Mouse (Mus musculus) heart, embryonic 11.5 days (tissue): ENCODE results near the gene Sipa1l3. TPM values are rescaled to one million over a fixed set of nuclear protein-coding genes. Genes with fewer than 3 reads are reported as not detected.

ENCODE experiments used
- ATAC-seq: fragments of 200-750 bp; cut with Nextera tagmentation; replicated peaks from 2 replicates; pipeline ENCODE4 v1.8.0; 2017; ENCODE audit warnings: moderate library complexity; ENCODE audit not compliant: insufficient number of reproducible peaks, low FRiP score, low TSS enrichment
- H3K27ac ChIP-seq: fragments of 300-500 bp; sonication (generic); 2 replicates; pipeline ENCODE4 v1.5.1; 2014; ENCODE audit warnings: mild to moderate bottlenecking, low read depth, low read length
- H3K27me3 ChIP-seq: fragments of 300-500 bp; sonication (generic); 2 replicates; pipeline ENCODE4 v1.6.1; 2014; ENCODE audit warnings: mild to moderate bottlenecking, low read length, mixed read lengths; ENCODE audit not compliant: control insufficient read depth, insufficient read depth
- H3K36me3 ChIP-seq: fragments of 300-500 bp; sonication (generic); 2 replicates; pipeline ENCODE4 v1.6.1; 2014; ENCODE audit warnings: mild to moderate bottlenecking, low read length, moderate library complexity, mixed read lengths; ENCODE audit not compliant: control insufficient read depth, insufficient read depth
- H3K4me1 ChIP-seq: fragments of 300-500 bp; sonication (generic); 2 replicates; pipeline ENCODE4 v1.6.1; 2014; ENCODE audit warnings: low read length; ENCODE audit not compliant: control insufficient read depth, insufficient read depth
- H3K4me2 ChIP-seq: fragments of 300-500 bp; sonication (generic); 2 replicates; pipeline ENCODE4 v1.6.1; 2014; ENCODE audit warnings: mild to moderate bottlenecking, moderate library complexity
- H3K4me3 ChIP-seq: fragments of 300-500 bp; sonication (generic); 2 replicates; pipeline ENCODE4 v1.5.1; 2014; ENCODE audit warnings: low read depth, low read length
- H3K9ac ChIP-seq: fragments of 300-500 bp; sonication (generic); 2 replicates; pipeline ENCODE4 v1.6.1; 2014; ENCODE audit warnings: mild to moderate bottlenecking, low read depth, low read length, moderate library complexity
- H3K9me3 ChIP-seq: fragments of 300-500 bp; sonication (generic); replicated peaks from 2 replicates; pipeline ENCODE4 v1.6.1; 2016; ENCODE audit warnings: low read length; ENCODE audit not compliant: control insufficient read depth
- WGBS: fragments of 180-500 bp; shearing (Covaris S2); extraction: QIAGEN DNeasy Blood & Tissue Kit; methylation state at CpG from one replicate; pipeline ENCODE4 v1.1.7; 2014; ENCODE audit not compliant: insufficient replicate concordance; 5-methylcytosine and 5-hydroxymethylcytosine counted together
- polyA plus RNA-seq: library from polyadenylated mRNA; unstranded; fragments of >200 nt; fragmentation: Nextera tagmentation; extraction: Ambion mirVana; gene quantifications from 2 replicates; pipeline ENCODE4 v1.2.1, GENCODE M21; 2014

Sipa1l3 gene
- polyA plus RNA-seq, 1 experiment from 2014 or later: 4.8 TPM

DNA sequence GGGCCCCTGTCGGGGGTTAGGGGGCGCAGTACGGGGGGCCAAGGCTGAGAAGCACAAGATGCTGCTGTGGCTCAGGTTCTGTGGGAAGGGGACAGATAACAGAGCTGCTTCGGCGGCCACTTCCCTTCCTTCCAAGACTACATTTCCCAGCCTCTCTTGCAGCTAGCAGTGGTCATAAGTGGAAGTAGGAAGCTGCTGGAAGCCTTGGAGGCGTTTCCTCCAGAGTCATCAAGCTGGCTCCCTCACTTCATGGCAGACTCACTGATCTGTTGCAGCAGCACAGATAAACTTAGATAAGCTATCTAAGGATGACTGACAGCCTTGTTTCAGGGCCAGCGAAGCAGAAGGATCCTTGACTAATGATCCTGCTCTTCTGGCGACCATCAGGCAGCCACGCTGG lies 76.6 kb downstream of the Sipa1l3 start:
- peak overlapping the region; percentile 39; the same call in 1 of the 2 replicates for H3K4me2 ChIP-seq
- H3K36me3 ChIP-seq: no peaks in the 10 kb centered on the region
- H3K4me1 ChIP-seq: no peaks in the 10 kb centered on the region; the same call in 1 of the 2 replicates
- H3K4me3 ChIP-seq: no peak overlapping the region
- peaks cover 92% of the 10 kb centered on the region for H3K27me3 ChIP-seq
- H3K27ac ChIP-seq: no peak overlapping the region
- no peak overlapping the region for H3K9ac ChIP-seq
- no peak for ATAC-seq
- WGBS: 44% methylated on average over 9 of the region's 9 CpGs
- H3K9me3 ChIP-seq: 0 out of 2 replicates have a peak, but pooled peaks cover 3% of the 10 kb centered on the region

DNA sequence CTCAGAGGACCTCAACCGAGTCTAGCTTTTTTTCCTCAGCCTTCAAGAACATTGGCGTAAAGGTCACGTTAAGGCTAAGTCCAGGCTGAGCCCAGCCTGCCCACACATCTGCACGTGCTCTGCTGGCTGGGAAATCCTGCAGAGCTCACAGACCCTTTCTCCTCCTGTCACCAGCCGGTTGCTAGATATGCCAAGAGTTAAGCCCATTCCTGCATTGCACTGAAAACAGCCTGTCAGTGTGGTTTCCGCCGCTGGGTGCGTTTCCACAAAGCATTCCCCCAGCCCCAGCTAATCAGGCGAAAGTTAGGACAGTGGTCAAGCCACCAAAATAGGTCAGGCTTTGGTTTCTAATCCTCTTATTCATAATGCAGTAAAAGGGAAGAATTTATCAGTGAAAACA lies 77.3 kb downstream of the Sipa1l3 start:
- no peak for ATAC-seq
- peaks cover 89% of the 10 kb centered on the region for H3K27me3 ChIP-seq
- 46% methylated on average over 9 of the region's 9 CpGs for WGBS
- 0 out of 2 replicates have a peak, but pooled peaks cover 3% of the 10 kb centered on the region for H3K9me3 ChIP-seq
- no peaks in the 10 kb centered on the region; the same call in 1 of the 2 replicates for H3K4me1 ChIP-seq
- no peak overlapping the region for H3K4me3 ChIP-seq
- no peak overlapping the region for H3K9ac ChIP-seq
- H3K27ac ChIP-seq: no peak overlapping the region
- no peak overlapping the region for H3K4me2 ChIP-seq
- H3K36me3 ChIP-seq: no peaks in the 10 kb centered on the region

GRCm38 (mm10) chr7:29438655-29439282 lies 79.7 kb downstream of the Sipa1l3 start:
- 80% methylated on average over 16 of the region's 16 CpGs for WGBS
- Histone ChIP-seq H3K4me1 (no peaks in the 10 kb centered on the region; the same call in 1 of the 2 replicates), H3K4me3 (no peak overlapping the region), H3K4me2 (no peak overlapping the region), H3K9me3 (0 out of 2 replicates have a peak, but pooled peaks cover 3% of the 10 kb centered on the region), H3K27me3 (peaks cover 89% of the 10 kb centered on the region), H3K36me3 (no peaks in the 10 kb centered on the region), H3K9ac (no peak overlapping the region), H3K27ac (no peak overlapping the region)
- ATAC-seq: no peak

DNA sequence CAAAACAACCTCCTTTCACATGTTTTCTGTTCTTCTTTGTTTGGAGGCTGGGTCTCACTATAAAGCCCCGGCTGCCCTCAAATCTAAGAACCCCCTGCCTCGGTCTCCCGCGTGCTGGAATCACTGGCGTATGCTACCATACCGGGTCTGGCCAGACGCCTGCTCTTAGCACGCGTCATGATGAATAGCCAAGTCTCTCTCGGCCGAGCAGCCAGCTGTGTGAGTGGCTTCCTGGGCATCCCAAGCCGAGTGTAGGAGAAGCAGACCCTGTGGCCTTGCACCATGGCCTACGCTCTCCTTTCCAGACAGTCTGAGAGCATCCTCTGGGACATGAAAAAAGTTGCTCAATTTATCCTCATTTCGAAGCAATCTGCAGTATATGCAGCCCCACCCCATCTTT lies 80.2 kb downstream of the Sipa1l3 start:
- no peaks in the 10 kb centered on the region for H3K36me3 ChIP-seq
- no peak overlapping the region for H3K27ac ChIP-seq
- H3K9me3 ChIP-seq: 0 out of 2 replicates have a peak, but pooled peaks cover 3% of the 10 kb centered on the region
- H3K4me2 ChIP-seq: no peak overlapping the region
- H3K9ac ChIP-seq: no peak overlapping the region
- H3K4me1 ChIP-seq: no peaks in the 10 kb centered on the region; the same call in 1 of the 2 replicates
- no peak for ATAC-seq
- peaks cover 90% of the 10 kb centered on the region for H3K27me3 ChIP-seq
- no peak overlapping the region for H3K4me3 ChIP-seq
- WGBS: 91% methylated on average over 14 of the region's 14 CpGs

DNA sequence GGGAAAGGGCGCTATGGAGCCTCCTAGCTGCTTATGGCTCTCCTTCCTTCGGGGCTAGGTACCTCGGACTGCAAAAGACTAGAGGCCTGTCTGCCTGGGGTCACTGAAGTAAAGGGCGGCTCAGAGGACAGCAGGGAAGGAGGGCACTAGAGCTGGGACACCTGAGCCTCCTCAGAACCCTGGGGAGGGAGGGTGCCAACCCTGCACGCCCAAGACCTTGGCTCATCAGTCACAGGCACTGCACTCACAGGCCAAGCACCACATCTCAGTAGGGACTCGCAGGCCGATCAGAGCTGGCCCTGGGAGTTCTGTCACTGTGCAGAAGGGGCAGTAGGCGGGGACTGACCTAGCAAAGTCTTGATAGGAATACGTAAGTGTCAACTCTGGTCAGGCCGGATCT lies 81.4 kb downstream of the Sipa1l3 start:
- Histone ChIP-seq H3K9me3 (0 out of 2 replicates have a peak, but pooled peaks cover 3% of the 10 kb centered on the region), H3K27me3 (peaks cover 82% of the 10 kb centered on the region), H3K27ac (no peak overlapping the region), H3K4me1 (no peaks in the 10 kb centered on the region; the same call in 1 of the 2 replicates), H3K36me3 (no peaks in the 10 kb centered on the region), H3K4me3 (no peak overlapping the region), H3K4me2 (no peak overlapping the region), H3K9ac (no peak overlapping the region)
- ATAC-seq: no peak
- WGBS: 63% methylated on average over 10 of the region's 10 CpGs

DNA sequence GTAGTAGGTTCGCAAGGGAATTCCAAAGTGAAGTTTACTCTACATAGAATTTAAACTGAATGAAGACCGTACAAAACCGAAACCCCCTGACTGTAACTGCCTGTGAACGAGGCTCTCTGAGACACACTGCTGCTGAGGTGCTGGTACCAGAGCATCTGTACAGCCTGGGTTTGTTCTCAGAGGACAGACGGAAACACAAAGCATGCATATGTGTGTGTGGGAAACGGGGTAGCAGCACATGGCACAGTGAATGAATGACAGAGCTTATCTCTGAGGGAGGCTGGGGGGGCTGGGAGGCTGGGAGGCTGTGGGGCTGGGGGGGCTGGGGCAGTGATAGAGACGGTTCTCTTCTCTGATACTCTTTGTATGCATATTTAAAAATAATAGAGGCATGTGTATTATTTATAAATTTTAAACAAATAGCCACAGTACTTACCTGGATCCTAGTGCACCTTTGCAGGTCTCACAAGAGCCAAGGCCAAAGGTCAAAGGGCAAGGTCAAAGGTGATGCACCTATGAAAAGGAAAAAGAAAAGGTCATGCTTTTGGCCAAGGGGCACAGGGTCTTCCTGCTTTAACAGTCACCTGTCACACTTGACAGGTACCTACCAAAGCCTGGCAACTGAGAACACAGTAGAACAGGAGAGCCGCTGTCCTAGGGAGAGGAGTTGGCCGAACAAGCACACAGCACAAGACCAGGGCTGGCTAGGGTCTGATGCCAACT lies 84.0 kb downstream of the Sipa1l3 start:
- Histone ChIP-seq H3K9ac (no peak overlapping the region), H3K27me3 (peaks cover 83% of the 10 kb centered on the region), H3K36me3 (no peaks in the 10 kb centered on the region), H3K27ac (no peak overlapping the region), H3K9me3 (0 out of 2 replicates have a peak, but pooled peaks cover 3% of the 10 kb centered on the region), H3K4me3 (no peak overlapping the region), H3K4me2 (no peak overlapping the region), H3K4me1 (peaks cover 6% of the 10 kb centered on the region; the same call in 1 of the 2 replicates)
- 78% methylated on average over 9 of the region's 9 CpGs for WGBS
- no peak for ATAC-seq

DNA sequence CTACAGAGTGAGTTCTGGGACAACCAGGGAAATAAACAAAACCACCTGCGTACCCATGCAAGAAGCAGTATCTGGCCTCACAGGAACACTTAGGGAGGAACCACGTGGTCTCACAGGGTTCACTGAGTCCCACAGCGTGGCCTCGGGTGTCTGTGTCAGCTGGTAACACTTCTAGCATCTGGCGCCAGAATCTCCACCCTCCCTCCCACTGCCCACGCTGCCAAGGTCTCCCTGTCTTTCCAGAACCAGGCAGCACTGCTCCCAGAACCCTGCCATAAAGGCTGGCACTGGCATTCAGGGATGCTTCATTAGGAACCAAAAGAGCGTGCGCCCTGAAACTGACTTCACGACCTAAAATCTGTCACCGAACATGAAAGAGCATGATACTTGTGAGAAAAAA lies 84.7 kb downstream of the Sipa1l3 start:
- no peak overlapping the region for H3K4me3 ChIP-seq
- 0 out of 2 replicates have a peak, but pooled peaks cover 3% of the 10 kb centered on the region for H3K9me3 ChIP-seq
- 80% methylated on average over 10 of the region's 10 CpGs for WGBS
- no peaks in the 10 kb centered on the region for H3K36me3 ChIP-seq
- no peak overlapping the region for H3K9ac ChIP-seq
- H3K4me1 ChIP-seq: peaks cover 6% of the 10 kb centered on the region; the same call in 1 of the 2 replicates
- no peak for ATAC-seq
- H3K27me3 ChIP-seq: peaks cover 82% of the 10 kb centered on the region
- H3K27ac ChIP-seq: no peak overlapping the region
- H3K4me2 ChIP-seq: no peak overlapping the region

DNA sequence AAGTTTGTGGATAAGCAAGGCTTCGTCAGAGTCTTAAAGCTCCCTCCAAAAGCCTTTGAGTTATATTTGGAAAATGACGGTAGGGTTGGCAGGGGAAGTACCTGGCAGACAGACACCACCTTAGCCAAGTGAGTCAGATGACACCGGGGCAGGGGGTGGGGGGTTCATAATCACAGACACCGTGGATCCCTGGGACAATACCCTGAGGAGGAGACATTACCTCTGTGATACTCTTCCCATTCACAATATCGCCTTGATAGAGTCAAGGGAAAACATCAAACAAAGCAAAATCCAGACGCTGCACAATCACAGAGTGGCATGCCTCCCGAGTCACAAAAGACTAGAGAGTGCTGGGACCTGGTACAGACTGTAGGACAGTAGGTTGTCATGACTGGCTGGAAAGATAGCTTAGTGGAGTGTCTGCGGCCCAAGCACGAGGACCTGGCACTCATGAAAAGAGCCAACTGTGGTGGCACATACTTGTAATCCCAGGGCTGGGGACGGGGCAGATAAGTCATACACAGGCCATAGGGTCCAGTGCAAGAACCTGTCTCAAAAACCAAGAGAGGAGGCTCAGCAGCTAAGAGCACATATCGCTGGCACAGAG lies 85.4 kb downstream of the Sipa1l3 start:
- no peak for ATAC-seq
- Histone ChIP-seq H3K4me3 (no peak overlapping the region), H3K27ac (no peak overlapping the region), H3K4me1 (peaks cover 6% of the 10 kb centered on the region; the same call in 1 of the 2 replicates), H3K9me3 (0 out of 2 replicates have a peak, but pooled peaks cover under 1% of the 10 kb centered on the region), H3K9ac (no peak overlapping the region), H3K4me2 (no peak overlapping the region), H3K36me3 (no peaks in the 10 kb centered on the region), H3K27me3 (peaks cover 81% of the 10 kb centered on the region)
- 68% methylated on average over 11 of the region's 11 CpGs for WGBS
